Mouse (Mus musculus) cortical plate, adult 2 months (tissue): ENCODE measurements at regions not wholly inside any gene's neighbourhood (a gene's known extent, or its start where the extent isn't known, plus 50 kb on each side); places are given as distances from the start of the nearest gene placed in this dataset.

Experiments used
- H3K27ac ChIP-seq: fragments of 200-500 bp; 2 replicates; pipeline ENCODE4 v1.5.1; 2012; ENCODE audit warnings: low read length, control low read depth, inconsistent platforms; ENCODE audit not compliant: insufficient read depth
- H3K4me1 ChIP-seq: fragments of 200-500 bp; 2 replicates; pipeline ENCODE4 v1.6.1; 2011; ENCODE audit warnings: low read length; ENCODE audit not compliant: control insufficient read depth, insufficient read depth
- H3K4me3 ChIP-seq: fragments of 200-500 bp; 2 replicates; pipeline ENCODE4 v1.5.1; 2011; ENCODE audit warnings: mild to moderate bottlenecking, low read length, control low read depth; ENCODE audit not compliant: insufficient read depth
- CTCF ChIP-seq: fragments of 200-500 bp; IDR thresholded peaks from 2 replicates; pipeline ENCODE4 v1.5.1; 2011; ENCODE audit warnings: mild to moderate bottlenecking, control low read depth, low read length; ENCODE audit not compliant: insufficient read depth; ENCODE audit errors: extremely low read depth
- POLR2A ChIP-seq: fragments of 200-500 bp; IDR thresholded peaks from 2 replicates; pipeline ENCODE4 v1.6.1; 2011; ENCODE audit warnings: mild to moderate bottlenecking, low read length, control low read depth; ENCODE audit not compliant: insufficient read depth; ENCODE audit errors: extremely low read depth

DNA sequence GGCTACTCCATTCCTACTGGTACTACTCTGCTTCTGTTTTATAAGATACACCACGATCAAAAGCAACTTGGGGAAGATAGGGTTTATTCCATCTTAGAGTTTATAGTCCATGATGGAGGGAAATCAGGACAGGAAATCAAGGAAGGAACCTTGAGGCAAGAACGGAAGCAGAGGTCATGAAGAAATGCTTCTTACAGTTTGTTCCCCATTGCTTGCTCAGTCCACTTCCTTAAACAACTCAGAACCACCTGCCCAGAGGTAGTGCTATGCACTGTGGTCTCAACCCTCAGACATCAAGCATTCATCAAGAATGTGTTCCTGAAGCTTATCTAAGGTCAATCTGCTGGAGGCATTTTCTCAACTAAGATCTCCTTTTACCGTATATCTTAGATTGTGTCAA, 189.8 kb downstream of the Lmo4 start:
- no peak for TF ChIP-seq CTCF
- no peak for TF ChIP-seq POLR2A
- Histone ChIP-seq H3K4me1 (no peaks in the 10 kb centered on the region), H3K4me3 (no peak overlapping the region), H3K27ac (no peak overlapping the region)

DNA sequence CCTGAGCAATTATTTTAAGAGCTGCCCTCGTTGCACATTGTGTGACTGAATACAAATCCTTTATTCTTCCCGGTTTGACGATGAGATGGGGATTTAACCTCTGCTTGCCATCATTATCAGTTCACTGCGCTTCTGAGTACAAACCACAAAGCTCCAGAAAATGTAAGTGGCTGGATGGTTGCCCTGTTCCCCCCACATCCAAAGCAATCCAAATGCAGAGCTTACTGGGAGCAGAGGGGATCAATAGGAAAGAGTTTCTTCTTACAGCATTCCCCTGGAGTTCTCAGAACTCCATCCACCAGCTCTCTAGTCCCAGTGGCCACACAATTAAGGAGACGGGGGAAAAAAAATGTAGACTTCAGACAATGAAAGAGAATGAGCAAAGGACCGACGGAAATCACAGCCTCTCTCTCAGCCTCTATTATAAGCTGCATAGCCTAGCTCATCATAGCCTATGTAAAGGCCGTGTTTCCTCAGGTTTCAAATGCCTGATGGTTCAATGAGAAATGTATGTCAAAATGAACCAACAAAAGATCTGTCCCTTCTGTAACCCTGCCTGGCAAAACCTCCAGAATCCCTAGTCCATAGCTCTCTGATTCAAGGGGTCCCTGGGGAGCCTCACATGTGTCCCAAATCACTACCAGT, 191.4 kb downstream of the Lmo4 start:
- Histone ChIP-seq H3K4me3 (no peak overlapping the region), H3K4me1 (no peaks in the 10 kb centered on the region), H3K27ac (no peak overlapping the region)
- TF ChIP-seq CTCF (no peak), POLR2A (no peak)

DNA sequence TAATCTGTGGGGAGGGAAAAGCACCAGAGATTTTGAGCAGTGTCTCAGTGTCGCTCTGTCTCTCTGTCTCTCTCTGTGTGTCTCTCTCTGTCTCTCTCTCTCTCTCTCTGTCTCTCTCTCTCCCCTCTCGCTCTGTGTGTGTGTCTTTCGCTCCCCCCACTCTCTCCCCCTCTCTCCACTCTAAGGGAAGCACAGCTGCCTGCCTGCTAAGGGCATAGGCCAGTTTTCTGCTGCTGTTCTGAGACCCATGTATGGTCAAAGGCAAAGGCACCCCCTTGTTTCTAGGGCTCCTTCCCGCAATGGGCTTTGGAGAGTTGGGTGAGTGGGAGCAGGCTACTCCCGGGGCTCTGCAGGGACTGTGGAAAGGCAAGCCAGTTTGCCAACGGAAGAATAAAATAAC, 192.2 kb downstream of the Lmo4 start:
- H3K4me3 ChIP-seq, result no peak overlapping the region
- H3K4me1 ChIP-seq, result no peaks in the 10 kb centered on the region
- H3K27ac ChIP-seq, result no peak overlapping the region
- TF ChIP-seq POLR2A (no peak), CTCF (no peak)

DNA sequence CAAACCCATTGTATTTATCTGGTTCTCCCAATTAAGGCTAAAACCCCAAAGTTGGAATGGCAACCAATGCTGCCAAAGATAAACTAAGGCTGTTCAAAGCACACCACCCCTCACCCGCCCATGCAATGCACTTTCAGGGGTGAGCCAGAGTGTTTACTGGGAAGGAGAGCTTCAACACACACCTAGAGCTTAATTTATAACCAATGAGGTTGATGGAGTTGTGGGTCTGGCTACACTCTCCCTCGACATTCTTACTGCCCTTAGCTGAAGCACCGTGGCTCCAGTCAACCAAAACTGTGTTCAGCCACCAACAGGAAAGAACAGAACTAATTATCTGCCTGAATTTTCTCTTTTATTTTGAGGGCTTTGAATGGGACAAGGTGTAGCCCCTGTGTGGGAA, 192.8 kb downstream of the Lmo4 start:
- no peak overlapping the region for H3K4me3 ChIP-seq
- TF ChIP-seq CTCF (no peak), POLR2A (no peak)
- no peaks in the 10 kb centered on the region for H3K4me1 ChIP-seq
- no peak overlapping the region for H3K27ac ChIP-seq

DNA sequence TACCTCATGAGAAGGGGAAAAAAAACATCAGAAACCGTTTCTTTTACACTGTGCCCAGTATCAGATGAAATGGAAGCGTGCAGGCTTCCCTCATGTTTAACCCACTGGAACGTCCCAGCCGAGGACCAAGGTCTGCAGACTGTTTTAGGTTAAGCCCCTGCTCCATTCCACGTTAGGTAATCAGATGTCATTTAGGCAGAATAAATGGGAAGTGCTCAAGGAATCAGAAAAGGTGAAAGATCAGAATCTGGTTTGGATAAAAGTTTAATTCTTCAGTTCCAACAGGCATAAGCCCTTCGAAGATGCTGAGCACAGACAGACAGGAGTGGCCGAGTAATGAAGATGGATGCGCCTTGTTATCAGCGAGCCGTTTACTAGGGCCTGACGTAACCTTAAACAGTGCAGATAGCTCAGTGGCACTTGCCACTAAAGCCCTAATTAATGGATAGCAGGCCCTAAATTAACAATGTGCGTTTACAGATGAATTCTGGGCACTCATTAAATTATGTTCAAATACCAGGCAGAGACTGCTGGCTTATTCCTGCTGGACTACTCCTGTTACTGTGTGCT, 193.5 kb downstream of the Lmo4 start:
- Histone ChIP-seq H3K4me1 (no peaks in the 10 kb centered on the region), H3K27ac (no peak overlapping the region), H3K4me3 (no peak overlapping the region)
- TF ChIP-seq POLR2A, result no peak
- TF ChIP-seq CTCF, result no peak

DNA sequence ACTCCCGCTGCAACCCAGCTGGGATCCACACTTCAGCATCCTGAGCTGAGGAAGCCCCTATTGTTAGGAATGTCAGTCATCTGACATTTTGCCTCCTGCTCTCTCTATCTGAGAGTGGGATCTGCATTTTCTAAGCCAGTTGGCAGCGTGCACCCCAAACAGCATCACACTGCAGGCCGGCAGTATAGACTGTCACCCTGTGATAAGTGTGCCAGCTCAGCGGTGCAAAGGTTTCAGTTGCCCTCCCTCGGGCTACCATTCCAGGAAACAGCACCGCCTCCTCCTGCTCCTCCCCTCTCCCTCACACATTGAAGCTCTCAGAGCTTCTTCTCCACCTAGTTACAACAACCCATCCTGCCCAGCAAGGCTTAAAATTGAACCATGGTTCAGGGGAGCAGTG, 194.5 kb downstream of the Lmo4 start:
- no peak for TF ChIP-seq CTCF
- TF ChIP-seq POLR2A, result no peak
- Histone ChIP-seq H3K4me1 (no peaks in the 10 kb centered on the region), H3K27ac (no peak overlapping the region), H3K4me3 (no peak overlapping the region)

DNA sequence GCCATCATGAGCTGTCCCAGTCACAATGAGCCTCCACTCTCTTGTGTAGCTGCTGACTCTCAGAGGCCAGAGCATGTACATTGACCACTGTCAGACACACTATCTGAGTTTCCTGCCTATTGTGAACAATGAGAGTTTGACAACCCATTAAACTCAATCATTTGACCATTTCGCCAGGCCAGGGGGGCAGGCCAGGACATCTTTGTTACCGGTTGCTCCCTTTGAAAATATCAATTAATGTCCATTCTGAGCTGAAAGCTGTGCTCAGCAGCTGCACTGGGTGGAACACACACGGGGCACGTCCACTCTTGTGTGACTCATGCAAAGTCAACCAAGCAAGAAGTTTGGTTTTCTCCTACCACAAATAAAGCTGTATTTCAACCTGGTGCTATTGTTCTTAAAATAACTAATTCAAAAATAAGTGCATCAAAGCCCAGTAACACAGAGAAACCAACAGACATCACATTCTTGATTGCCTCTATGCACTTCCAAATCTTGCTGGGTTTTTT, 197.9 kb downstream of the Lmo4 start:
- TF ChIP-seq POLR2A, result no peak
- TF ChIP-seq CTCF, result no peak
- Histone ChIP-seq H3K27ac (no peak overlapping the region), H3K4me3 (no peak overlapping the region), H3K4me1 (no peaks in the 10 kb centered on the region)

DNA sequence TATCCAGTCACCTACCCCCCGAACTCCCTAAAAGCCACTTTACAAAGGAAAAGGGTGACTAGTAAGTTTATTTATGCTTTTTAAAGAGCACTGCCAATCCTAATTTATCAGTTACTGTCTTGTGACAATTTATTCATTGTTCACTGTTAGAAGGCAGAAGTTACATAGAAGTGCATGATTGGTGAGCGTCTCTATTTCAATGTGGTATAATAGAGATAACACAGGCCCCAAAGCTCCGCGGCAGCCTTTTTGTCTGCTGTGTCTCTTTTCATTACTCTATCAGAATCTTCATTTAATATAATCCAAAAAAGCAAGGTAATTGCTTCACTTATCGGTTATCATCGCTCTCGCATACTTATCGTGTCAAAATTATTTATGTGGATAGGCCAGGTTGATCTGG, 207.1 kb downstream of the Lmo4 start:
- TF ChIP-seq CTCF, result no peak
- no peak for TF ChIP-seq POLR2A
- no peak overlapping the region for H3K27ac ChIP-seq
- no peaks in the 10 kb centered on the region for H3K4me1 ChIP-seq
- no peak overlapping the region for H3K4me3 ChIP-seq

DNA sequence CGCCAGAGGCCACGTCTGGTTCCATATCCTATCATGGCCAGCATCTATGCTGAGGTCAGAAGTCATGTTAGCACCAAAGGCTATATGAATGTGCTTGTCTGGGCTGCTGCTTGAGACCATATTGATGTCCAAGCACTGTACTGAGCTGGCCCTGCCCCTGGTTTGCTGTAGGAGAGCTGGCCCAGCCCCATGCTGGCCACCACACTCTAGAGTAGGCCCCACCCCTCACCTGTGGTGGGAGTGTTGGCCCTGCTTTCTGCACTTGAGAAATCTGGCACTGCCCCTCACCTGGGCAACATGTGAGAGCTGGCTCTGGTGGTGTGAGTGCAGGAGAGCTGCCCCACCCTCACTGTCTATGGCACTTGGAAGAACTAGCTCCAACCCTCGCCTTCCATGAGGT, 210.0 kb downstream of the Lmo4 start:
- Histone ChIP-seq H3K4me3 (no peak overlapping the region), H3K27ac (no peak overlapping the region), H3K4me1 (no peaks in the 10 kb centered on the region)
- TF ChIP-seq CTCF, result no peak
- TF ChIP-seq POLR2A, result no peak

DNA sequence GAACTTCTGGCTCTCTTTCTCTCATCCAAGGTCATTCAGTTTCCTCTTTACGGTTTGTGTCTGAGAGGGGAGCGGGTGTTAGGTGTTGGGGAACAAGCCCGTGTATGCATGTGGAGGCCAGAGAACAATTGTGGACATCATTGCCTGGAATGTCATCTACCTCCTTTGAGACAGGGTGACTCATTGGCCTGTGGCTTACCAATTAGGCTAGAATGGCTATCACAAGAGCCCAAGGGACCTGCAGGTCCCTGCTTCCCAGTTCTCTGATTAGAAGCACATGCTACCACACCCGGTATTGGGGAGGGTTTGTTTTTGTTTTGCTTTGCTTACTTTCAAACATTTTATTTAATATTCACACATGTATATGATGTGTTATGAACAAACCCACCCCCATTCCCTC, 216.0 kb downstream of the Lmo4 start:
- Histone ChIP-seq H3K4me3 (no peak overlapping the region), H3K27ac (no peak overlapping the region), H3K4me1 (no peaks in the 10 kb centered on the region; the same call in 1 of the 2 replicates)
- TF ChIP-seq CTCF (no peak), POLR2A (no peak)

DNA sequence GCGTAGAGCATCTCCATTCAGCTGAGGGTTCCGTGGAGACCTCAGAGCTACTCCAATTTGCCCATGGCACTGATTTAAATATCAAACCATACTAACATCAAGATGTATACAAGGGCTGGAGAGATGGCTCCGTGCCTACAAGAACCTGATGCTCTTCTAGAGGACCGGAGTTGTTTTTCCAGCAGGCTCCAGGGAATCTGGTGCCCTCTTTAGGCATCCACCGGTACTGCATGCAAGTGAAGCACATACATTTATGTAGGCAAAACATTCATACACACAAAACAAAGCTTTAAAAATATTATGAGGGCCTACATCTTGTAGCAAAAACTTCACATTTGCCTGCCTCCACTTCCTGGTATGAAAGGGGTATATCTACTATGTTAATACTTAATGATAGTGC, 217.0 kb downstream of the Lmo4 start:
- Histone ChIP-seq H3K27ac (no peak overlapping the region), H3K4me1 (no peaks in the 10 kb centered on the region; the same call in 1 of the 2 replicates), H3K4me3 (no peak overlapping the region)
- TF ChIP-seq POLR2A, result no peak
